Mouse (Mus musculus): ENCODE results near the gene Ppp1r9a.
"Not testable (repeated sequence)": the region's sequence is repeated elsewhere in the genome, so short reads cannot be mapped to it uniquely, and the experiment has no call there.

- TF ChIP-seq POLR2A (IDR thresholded peaks at IDR 0.05; ENCODE audit: borderline replicate concordance, control insufficient read depth, low read depth, low read length); CTCF (IDR thresholded peaks at IDR 0.05; ENCODE audit: control insufficient read depth, insufficient read depth, low read length): not testable (repeated sequence)
Measured at GRCm38 (mm10) chr6:4893312-4893711, 9.4 kb upstream of the Ppp1r9a start.
